Mouse (Mus musculus): ENCODE data around the gene Gm11564. TPM values are rescaled to one million over a fixed set of nuclear protein-coding genes. Genes with fewer than 3 reads are reported as not detected.
"Not testable (repeated sequence)": the region's sequence is repeated elsewhere in the genome, so short reads cannot be mapped to it uniquely, and the experiment has no call there.

The Gm11564 gene
- not detected in 2 replicates for polyA plus RNA-seq (2015; fragmentation: Nextera tagmentation; extraction: Ambion mirVana)

- not testable (repeated sequence) for DNase-seq (ENCODE audit: low spot score)
Observed at GRCm38 (mm10) chr11:99815566-99815965, at the start of gene Gm11564. TSS of gene Gm11564 (minus strand) at chr11:99815666.

- not testable (repeated sequence) for DNase-seq (ENCODE audit: low spot score)
Observed at GRCm38 (mm10) chr11:99864176-99864575, 48.7 kb upstream of the Gm11564 start, which contains the start of gene Gm11559. TSS of gene Gm11559 (plus strand) at chr11:99864476.

GRCm38 (mm10) chr11:99858761-99859160 is 43.3 kb upstream of the Gm11564 start:
- no peak for DNase-seq (ENCODE audit: low spot score)

DNA sequence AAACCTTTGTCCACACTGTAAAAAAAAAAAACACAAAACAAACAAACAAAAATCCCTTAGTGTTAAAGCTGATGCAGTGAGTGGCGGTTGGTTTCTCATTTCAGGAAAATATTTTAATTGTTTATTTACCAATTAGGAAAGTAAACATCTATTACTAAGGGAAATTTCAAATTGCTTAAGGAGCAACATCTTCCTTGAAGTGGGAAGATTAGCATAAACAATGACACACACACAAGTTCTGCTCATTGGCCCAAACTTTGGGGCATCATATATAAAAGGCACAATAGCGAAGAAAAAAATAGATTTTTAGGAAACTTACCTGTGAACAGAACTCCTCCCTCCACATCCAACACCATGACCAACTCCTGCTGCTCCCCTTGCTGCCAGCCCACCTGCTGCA is 42.2 kb upstream of the Gm11564 start, which contains the start of gene Gm11568:
Gene Gm11568 (plus strand): TSS at position 301 of the 400 bp plus-strand sequence.
- no peak for DNase-seq (ENCODE audit: low spot score)

- DNase-seq (ENCODE audit: low spot score): no peak
Observed at GRCm38 (mm10) chr11:99854121-99854520, 38.7 kb upstream of the Gm11564 start.

GRCm38 (mm10) chr11:99851508-99851907 is 36.0 kb upstream of the Gm11564 start, which contains the start of gene Krtap4-16:
TSS of gene Krtap4-16 (minus strand) at chr11:99851608.
- no peak for DNase-seq (ENCODE audit: low spot score)

- DNase-seq (ENCODE audit: low spot score): no peak
Observed at GRCm38 (mm10) chr11:99846746-99847145, 31.3 kb upstream of the Gm11564 start.

- DNase-seq (ENCODE audit: low spot score): no peak
Observed at GRCm38 (mm10) chr11:99842185-99842584, 26.7 kb upstream of the Gm11564 start.

DNA sequence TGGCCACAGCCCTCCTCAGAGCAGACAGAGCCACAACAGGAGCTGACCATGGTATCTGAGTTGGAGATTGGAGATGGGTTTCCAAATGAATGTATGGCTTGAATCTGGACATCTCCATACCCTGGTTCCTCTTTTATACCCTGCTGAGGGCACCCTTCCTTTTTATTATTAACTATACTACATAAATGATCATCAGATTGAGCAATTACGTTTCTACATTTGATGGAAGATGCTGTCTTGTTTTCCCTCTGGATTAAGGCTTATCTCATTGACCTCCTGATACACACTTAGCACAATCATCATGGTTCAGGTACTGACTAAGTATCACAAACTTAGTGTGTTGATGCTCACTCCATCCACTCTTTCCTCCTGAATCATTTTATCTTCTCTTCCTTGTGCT is 22.5 kb upstream of the Gm11564 start, which contains the start of gene 2300003K06Rik:
Gene 2300003K06Rik (minus strand): TSS at position 101 of the 400 bp plus-strand sequence.
- no peak for DNase-seq (ENCODE audit: low spot score)

DNA sequence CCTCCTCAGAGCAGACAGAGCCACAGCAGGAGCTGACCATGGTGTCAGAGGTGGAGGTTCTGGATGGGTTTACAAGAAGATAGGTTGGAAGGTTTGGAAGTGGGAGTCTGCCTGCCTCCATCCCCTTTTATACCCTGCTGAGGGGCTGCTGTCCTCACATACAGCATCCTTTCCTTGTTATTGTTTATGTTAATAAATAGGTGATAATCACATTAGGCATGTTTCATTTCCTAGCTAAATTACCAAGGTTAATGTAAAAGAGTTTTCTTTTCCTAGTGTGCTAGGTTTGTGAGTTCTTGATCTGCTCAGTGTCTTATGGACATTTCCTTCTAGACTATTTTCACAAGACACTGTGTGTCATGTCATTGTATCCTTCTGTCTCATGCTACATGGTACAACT is 5.7 kb downstream of the Gm11564 start, which contains the start of gene Krtap4-13:
Gene Krtap4-13 (minus strand): TSS at position 101 of the 400 bp plus-strand sequence.
- DNase-seq (ENCODE audit: low spot score): not testable (repeated sequence)

GRCm38 (mm10) chr11:99804346-99804745 is 11.1 kb downstream of the Gm11564 start, which contains the start of gene Gm11554:
TSS of gene Gm11554 (minus strand) at chr11:99804446.
- not testable (repeated sequence) for DNase-seq (ENCODE audit: low spot score)

GRCm38 (mm10) chr11:99798832-99799231 is 16.6 kb downstream of the Gm11564 start, which contains the start of gene Gm11569:
TSS of gene Gm11569 (minus strand) at chr11:99798932.
- not testable (repeated sequence) for DNase-seq (ENCODE audit: low spot score)

- no peak for DNase-seq (ENCODE audit: low spot score)
Observed at GRCm38 (mm10) chr11:99793367-99793766, 22.1 kb downstream of the Gm11564 start, which contains the start of gene Gm11596. TSS of gene Gm11596 (minus strand) at chr11:99793467.

GRCm38 (mm10) chr11:99784900-99785299 is 30.6 kb downstream of the Gm11564 start, which contains the start of gene Krtap4-9:
TSS of gene Krtap4-9 (plus strand) at chr11:99785200.
- DNase-seq (ENCODE audit: low spot score): not testable (repeated sequence)

DNA sequence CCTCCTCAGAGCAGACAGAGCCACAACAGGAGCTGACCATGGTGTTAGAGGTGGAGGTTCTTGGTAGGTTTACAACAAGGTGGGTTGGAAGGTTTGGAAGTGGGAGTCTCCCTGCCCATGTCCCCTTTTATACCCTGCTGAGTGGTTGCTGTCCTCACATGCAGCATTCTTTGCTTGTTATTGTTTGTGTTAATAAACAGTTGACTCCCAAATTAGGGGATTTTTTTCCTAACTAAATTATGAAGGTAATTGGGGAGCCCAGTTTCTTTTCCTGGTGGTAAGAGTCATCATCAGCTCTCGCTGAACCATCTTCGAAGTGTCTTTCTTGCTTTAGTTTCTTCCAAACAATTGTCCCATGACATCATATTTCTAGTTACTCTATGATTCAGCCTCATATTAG is 34.9 kb downstream of the Gm11564 start, which contains the start of gene Krtap4-8:
Gene Krtap4-8 (minus strand): TSS at position 101 of the 400 bp plus-strand sequence.
- no peak for DNase-seq (ENCODE audit: low spot score)

DNA sequence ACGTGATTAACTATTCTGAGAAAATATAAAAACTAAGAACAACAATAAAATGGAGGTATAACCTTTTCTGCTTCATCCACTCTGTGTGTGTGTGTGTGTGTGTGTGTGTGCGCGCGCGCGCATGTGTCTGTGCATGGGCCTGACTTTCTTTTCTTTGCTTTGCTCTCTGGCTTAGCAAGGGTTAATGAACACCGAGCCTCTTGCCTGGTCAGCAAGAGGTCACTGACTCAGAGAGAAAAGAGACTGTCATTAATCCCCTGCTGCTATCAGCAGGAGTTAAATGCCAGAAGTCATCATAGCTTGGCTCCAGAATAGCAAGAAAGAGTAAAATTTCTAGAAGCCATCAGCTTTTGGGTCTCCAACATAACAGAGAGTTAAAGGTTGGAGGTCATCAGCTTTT is 37.1 kb downstream of the Gm11564 start:
- no peak for DNase-seq (ENCODE audit: low spot score)

DNA sequence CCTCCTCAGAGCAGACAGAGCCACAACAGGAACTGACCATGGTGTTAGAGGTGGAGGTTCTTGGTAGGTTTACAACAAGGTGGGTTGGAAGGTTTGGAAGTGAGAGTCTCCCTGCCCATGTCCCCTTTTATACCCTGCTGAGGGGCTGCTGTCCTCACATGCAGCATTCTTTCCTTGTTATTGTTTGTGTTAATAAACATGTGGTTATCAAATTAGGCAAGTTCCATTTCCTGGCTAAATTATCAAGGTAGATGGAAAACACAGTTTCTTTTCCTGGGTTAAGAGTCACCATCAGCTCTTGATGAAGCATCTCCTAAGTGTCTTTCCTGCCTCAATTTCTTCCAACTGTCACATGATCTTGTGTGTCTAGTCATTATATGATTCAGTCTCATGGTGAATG is 42.7 kb downstream of the Gm11564 start, which contains the start of gene Gm11595:
Gene Gm11595 (minus strand): TSS at position 101 of the 400 bp plus-strand sequence.
- not testable (repeated sequence) for DNase-seq (ENCODE audit: low spot score)

DNA sequence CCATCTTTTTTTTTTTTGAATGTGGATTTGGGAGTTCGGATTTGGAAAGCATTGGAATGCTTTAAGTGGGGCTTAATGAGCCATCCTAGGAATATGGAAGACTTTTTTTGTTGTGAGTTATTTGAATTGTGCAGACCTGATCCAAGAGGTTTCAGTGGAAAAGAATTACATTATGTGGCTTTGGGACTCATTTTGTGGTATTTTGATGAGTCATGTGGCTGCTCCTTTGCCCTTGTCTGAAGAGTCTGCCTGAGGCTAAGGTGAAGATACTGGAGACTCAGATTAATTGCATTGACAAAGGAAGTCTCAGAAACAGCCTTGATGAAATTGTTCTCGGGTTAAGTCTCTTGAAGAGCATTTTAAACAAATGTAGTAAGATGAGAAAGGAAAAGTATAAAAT is 47.1 kb downstream of the Gm11564 start:
- DNase-seq (ENCODE audit: low spot score): no peak
